Mouse (Mus musculus) forebrain, embryonic 12.5 days (tissue): ENCODE data around the gene Pde6c. TPM values are rescaled to one million over a fixed set of nuclear protein-coding genes. Genes with fewer than 3 reads are reported as not detected.

Source experiments
- ATAC-seq: fragments of 200-750 bp; cut with Nextera tagmentation; 2 replicates; pipeline ENCODE4 v1.8.0; 2017; ENCODE audit warnings: moderate TSS enrichment; ENCODE audit not compliant: low FRiP score
- H3K27ac ChIP-seq: fragments of 300-500 bp; sonication (generic); 2 replicates; pipeline ENCODE4 v1.5.1; 2016; ENCODE audit warnings: mild to moderate bottlenecking
- H3K27me3 ChIP-seq: fragments of 300-500 bp; sonication (generic); 2 replicates; pipeline ENCODE4 v1.6.1; 2016; ENCODE audit warnings: mild to moderate bottlenecking
- H3K36me3 ChIP-seq: fragments of 300-500 bp; sonication (generic); replicated peaks from 2 replicates; pipeline ENCODE4 v1.6.1; 2016; ENCODE audit warnings: mild to moderate bottlenecking
- H3K4me1 ChIP-seq: fragments of 300-500 bp; sonication (generic); 2 replicates; pipeline ENCODE4 v1.6.1; 2016
- H3K4me2 ChIP-seq: fragments of 300-500 bp; sonication (generic); 2 replicates; pipeline ENCODE4 v1.6.1; 2016; ENCODE audit warnings: mild to moderate bottlenecking, moderate library complexity
- H3K4me3 ChIP-seq: fragments of 300-500 bp; sonication (generic); replicated peaks from 2 replicates; pipeline ENCODE4 v1.5.1; 2016; ENCODE audit warnings: mild to moderate bottlenecking
- H3K9ac ChIP-seq: fragments of 300-500 bp; sonication (generic); 2 replicates; pipeline ENCODE4 v1.6.1; 2016; ENCODE audit warnings: mild to moderate bottlenecking
- H3K9me3 ChIP-seq: fragments of 300-500 bp; sonication (generic); 2 replicates; pipeline ENCODE4 v1.6.1; 2016
- WGBS: fragments of 180-500 bp; shearing (Covaris S2); methylation state at CpG from one replicate; pipeline ENCODE4 v1.1.7; 2016; 5-methylcytosine and 5-hydroxymethylcytosine counted together
- polyA plus RNA-seq: library from polyadenylated mRNA; unstranded; fragments of >200 nt; fragmentation: Nextera tagmentation; extraction: Ambion mirVana; gene quantifications from 2 replicates; pipeline ENCODE4 v1.2.1, GENCODE M21; 2016

Pde6c gene
- polyA plus RNA-seq, 1 experiment from 2014 or later, result not detected

- 63% methylated on average over 2 of the region's 2 CpGs for WGBS
- Histone ChIP-seq H3K9me3 (no peaks in the 10 kb centered on the region), H3K36me3 (no peaks in the 10 kb centered on the region), H3K27ac (no peak overlapping the region), H3K4me1 (no peaks in the 10 kb centered on the region), H3K4me3 (no peak overlapping the region), H3K9ac (no peak overlapping the region), H3K27me3 (no peaks in the 10 kb centered on the region), H3K4me2 (no peak overlapping the region)
- ATAC-seq, result no peak
Observed at GRCm38 (mm10) chr19:38164633-38165032, 32.1 kb downstream of the Pde6c start.

DNA sequence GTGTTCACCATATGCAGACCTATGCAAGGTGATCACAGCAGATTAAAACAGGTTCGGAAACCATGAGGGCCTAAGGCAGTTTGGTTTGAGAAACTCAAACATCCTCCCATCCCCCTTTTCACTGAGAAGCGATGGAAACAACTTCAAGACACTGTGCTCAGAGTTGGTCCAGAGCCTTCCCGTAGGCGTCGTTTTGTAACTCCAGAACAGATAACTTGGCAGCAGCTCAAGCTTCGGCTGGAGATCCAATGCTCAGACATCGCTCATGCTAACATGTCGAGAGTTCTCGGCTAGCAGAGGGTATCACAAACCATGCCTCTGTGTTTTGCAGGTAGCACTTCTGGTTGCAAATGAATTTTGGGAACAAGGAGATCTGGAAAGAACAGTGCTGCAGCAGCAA lies 47.1 kb downstream of the Pde6c start:
- no peaks in the 10 kb centered on the region for H3K27me3 ChIP-seq
- no peak overlapping the region for H3K9ac ChIP-seq
- no peak overlapping the region for H3K4me3 ChIP-seq
- no peaks in the 10 kb centered on the region for H3K9me3 ChIP-seq
- H3K4me1 ChIP-seq, result no peaks in the 10 kb centered on the region
- H3K27ac ChIP-seq, result no peak overlapping the region
- no peak for ATAC-seq
- 93% methylated on average over 9 of the region's 9 CpGs for WGBS
- H3K4me2 ChIP-seq, result no peak overlapping the region
- no peaks in the 10 kb centered on the region for H3K36me3 ChIP-seq

DNA sequence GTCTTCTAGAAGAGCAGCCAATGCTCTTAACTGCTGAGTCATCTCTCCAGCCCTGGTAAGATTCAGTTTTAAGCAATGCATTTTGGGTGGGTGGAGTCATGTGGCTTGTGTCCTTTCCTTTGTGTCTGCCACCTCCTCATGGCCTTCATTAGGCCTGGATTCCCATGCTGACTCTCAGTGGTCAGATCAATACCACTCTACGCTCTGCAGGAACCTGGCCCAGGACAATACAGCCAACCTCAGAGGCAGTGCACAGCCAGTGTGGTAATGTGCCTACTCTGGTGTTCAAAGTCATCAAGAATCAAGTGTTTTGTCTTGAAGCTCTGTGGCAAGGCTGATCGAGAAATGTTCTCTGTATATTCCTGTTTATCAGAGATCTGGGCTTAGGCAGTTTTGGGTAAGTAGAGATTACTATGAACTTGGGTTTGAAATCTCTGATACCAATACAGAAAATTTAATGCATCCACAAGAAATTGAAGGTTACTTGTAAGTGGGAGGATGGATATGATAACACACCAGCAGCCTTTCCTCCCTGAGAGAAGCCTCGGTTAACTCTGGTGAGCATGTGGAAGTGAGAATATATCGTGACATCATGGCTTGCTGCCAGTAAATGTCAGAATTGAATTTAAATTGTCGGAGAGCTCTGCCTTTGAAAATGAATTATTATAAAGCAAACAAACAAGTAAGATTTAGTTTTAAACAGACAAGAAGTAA lies 54.2 kb downstream of the Pde6c start:
- 95% methylated on average over 5 of the region's 5 CpGs for WGBS
- H3K4me3 ChIP-seq, result no peak overlapping the region
- H3K9ac ChIP-seq, result no peak overlapping the region
- no peak overlapping the region for H3K27ac ChIP-seq
- no peak overlapping the region for H3K4me2 ChIP-seq
- no peaks in the 10 kb centered on the region for H3K27me3 ChIP-seq
- no peaks in the 10 kb centered on the region for H3K4me1 ChIP-seq
- H3K36me3 ChIP-seq, result peaks cover 6% of the 10 kb centered on the region
- H3K9me3 ChIP-seq, result no peaks in the 10 kb centered on the region
- no peak for ATAC-seq

DNA sequence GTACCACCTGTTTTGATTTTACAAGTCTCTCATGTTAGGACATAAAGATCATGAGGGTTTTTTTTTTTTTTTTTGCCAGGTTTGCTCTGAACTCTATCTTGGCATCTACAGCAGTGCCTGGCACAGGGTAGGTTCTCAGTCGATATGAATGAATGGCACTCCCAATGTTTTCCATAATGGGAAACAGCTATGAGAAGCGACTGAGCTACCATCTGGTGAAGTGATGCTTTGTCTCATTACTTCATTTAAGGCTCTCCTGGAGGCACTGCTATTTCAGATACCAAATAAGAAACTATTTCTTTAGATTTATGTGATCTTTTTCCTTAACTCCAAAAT lies 54.7 kb downstream of the Pde6c start:
- ATAC-seq, result no peak
- no peak overlapping the region for H3K9ac ChIP-seq
- no peaks in the 10 kb centered on the region for H3K4me1 ChIP-seq
- H3K4me2 ChIP-seq, result no peak overlapping the region
- H3K36me3 ChIP-seq, result peaks cover 6% of the 10 kb centered on the region
- no peak overlapping the region for H3K4me3 ChIP-seq
- H3K27ac ChIP-seq, result no peak overlapping the region
- H3K9me3 ChIP-seq, result no peaks in the 10 kb centered on the region
- H3K27me3 ChIP-seq, result no peaks in the 10 kb centered on the region
- WGBS, result 88% methylated on average over 2 of the region's 2 CpGs

DNA sequence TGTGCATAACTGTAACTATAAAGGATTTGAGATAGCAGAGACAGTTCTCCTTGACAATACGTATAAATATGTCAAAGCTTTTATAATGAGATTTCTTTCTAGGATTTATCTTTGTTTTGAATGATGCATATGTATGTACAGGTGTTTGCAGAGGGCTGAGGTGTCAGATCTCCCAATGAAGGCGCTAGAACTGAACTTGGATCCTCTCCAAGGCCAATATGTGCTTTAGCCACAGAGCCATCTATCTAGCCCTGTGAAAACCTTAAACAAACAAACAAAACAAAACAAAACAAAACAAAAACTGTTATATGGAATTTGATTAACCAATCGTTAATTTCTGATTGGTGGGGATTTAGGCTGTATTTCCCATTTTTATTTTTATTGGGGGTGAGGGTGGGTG lies 58.0 kb downstream of the Pde6c start:
- H3K4me3 ChIP-seq, result no peak overlapping the region
- H3K27me3 ChIP-seq, result no peaks in the 10 kb centered on the region
- H3K9me3 ChIP-seq, result no peaks in the 10 kb centered on the region
- 91% methylated on average over 3 of the region's 3 CpGs for WGBS
- H3K27ac ChIP-seq, result no peak overlapping the region
- H3K36me3 ChIP-seq, result peaks cover 11% of the 10 kb centered on the region
- H3K4me1 ChIP-seq, result no peaks in the 10 kb centered on the region
- ATAC-seq, result no peak
- H3K9ac ChIP-seq, result no peak overlapping the region
- H3K4me2 ChIP-seq, result no peak overlapping the region

- Histone ChIP-seq H3K27ac (no peak overlapping the region), H3K27me3 (no peaks in the 10 kb centered on the region), H3K9ac (no peak overlapping the region), H3K36me3 (peaks cover 11% of the 10 kb centered on the region), H3K4me3 (no peak overlapping the region), H3K9me3 (no peaks in the 10 kb centered on the region), H3K4me1 (no peaks in the 10 kb centered on the region), H3K4me2 (no peak overlapping the region)
- ATAC-seq, result no peak
- WGBS, result 85% methylated on average over 5 of the region's 5 CpGs
Observed at GRCm38 (mm10) chr19:38191446-38191845, 58.9 kb downstream of the Pde6c start.

- Histone ChIP-seq H3K36me3 (peaks cover 5% of the 10 kb centered on the region; the same call in 1 of the 2 replicates), H3K9ac (no peak overlapping the region), H3K27me3 (no peaks in the 10 kb centered on the region), H3K4me1 (no peaks in the 10 kb centered on the region), H3K9me3 (no peaks in the 10 kb centered on the region), H3K4me2 (no peak overlapping the region), H3K4me3 (no peak overlapping the region), H3K27ac (no peak overlapping the region)
- no peak for ATAC-seq
- 94% methylated on average over 4 of the region's 4 CpGs for WGBS
Observed at GRCm38 (mm10) chr19:38195245-38195644, 62.7 kb downstream of the Pde6c start.

DNA sequence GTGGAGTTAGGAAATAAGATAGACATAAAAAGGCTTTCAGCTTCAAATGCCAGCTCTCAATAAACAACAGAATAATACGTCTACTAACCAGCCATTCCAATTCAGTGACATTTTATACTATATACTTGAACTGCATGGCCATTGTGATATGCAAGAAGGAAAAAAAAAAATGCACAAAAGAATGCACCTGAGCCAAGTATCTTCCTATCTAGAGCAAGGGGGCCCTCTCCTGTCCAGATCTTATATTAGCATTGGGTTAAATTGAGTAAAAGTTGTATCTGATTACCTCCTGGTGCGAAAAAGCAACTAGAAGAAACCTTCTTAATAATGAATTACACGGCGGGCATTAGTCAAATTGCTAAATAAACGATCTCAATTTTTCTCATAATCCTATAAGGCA lies 66.2 kb downstream of the Pde6c start:
- no peak overlapping the region for H3K4me2 ChIP-seq
- H3K9ac ChIP-seq, result no peak overlapping the region
- no peaks in the 10 kb centered on the region for H3K4me1 ChIP-seq
- H3K27ac ChIP-seq, result no peak overlapping the region
- WGBS, result 93% methylated on average over 5 of the region's 5 CpGs
- H3K9me3 ChIP-seq, result no peaks in the 10 kb centered on the region
- H3K36me3 ChIP-seq, result peaks cover 15% of the 10 kb centered on the region
- H3K4me3 ChIP-seq, result no peak overlapping the region
- no peaks in the 10 kb centered on the region for H3K27me3 ChIP-seq
- no peak for ATAC-seq

DNA sequence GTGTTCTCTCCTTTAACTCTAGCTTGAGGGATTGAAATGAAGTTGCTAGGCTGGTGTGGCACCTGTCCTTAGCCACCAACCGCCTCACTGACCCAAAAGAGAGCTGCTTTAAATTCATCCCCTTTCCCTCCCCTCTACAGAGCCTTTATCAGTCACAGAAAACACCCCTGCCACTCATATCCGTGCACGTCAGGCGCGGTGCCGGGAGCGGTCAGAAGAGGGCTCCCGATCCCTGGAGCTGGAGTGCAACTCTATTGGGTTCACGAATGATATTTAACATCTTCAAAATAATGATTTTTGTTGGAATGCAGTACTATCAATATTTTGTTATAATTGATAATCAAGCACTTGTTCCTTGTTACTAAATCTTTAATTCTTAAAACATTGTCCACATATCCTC lies 74.1 kb downstream of the Pde6c start:
- no peak for ATAC-seq
- WGBS, result 50% methylated on average over 9 of the region's 9 CpGs
- H3K4me1 ChIP-seq, result no peaks in the 10 kb centered on the region
- no peak overlapping the region for H3K4me2 ChIP-seq
- H3K9ac ChIP-seq, result no peak overlapping the region
- no peaks in the 10 kb centered on the region for H3K27me3 ChIP-seq
- H3K27ac ChIP-seq, result no peak overlapping the region
- H3K36me3 ChIP-seq, result peaks cover 23% of the 10 kb centered on the region
- H3K9me3 ChIP-seq, result no peaks in the 10 kb centered on the region
- no peak overlapping the region for H3K4me3 ChIP-seq

- no peak overlapping the region for H3K9ac ChIP-seq
- no peak for ATAC-seq
- 96% methylated on average over 3 of the region's 3 CpGs for WGBS
Observed at GRCm38 (mm10) chr19:38217696-38218095, 85.1 kb downstream of the Pde6c start.

DNA sequence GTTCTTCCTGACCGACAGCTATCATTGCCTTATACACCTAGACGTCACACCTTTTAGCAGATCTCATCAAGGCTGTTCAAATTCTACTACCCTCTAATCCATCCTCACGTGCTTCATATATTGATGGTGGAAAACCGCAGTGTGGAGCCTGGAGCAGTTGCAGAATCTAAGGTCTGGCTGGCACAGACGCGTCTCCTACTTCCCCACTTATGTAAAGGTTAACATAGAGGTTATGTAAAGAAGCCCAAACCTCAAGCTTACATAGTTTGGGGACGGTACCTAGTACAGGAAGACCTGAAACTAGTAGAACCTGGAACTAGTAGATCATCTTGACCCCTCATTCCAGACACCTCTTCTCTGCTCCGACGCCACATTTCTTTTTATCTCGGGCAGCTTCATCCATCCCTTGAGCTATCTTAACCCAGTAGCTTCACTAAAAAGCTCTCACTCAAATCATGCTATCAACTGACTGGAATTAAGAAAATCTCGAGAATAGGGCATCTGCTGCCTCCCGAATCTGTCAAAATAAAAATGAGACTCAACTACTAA lies 90.8 kb downstream of the Pde6c start:
- peak; percentile 52 for ATAC-seq

More at GRCm38 (mm10) chr19:38217696-38218095, 85.1 kb downstream of the Pde6c start:
- Histone ChIP-seq H3K4me2 (no peak overlapping the region), H3K36me3 (peaks cover 17% of the 10 kb centered on the region), H3K4me1 (peaks cover under 1% of the 10 kb centered on the region; the same call in 1 of the 2 replicates), H3K4me3 (no peak overlapping the region), H3K9me3 (no peaks in the 10 kb centered on the region), H3K27me3 (no peaks in the 10 kb centered on the region), H3K27ac (no peak overlapping the region)

GRCm38 (mm10) chr19:38223905-38224684 lies 91.5 kb downstream of the Pde6c start, which contains the start of gene Fra10ac1:
Fra10ac1 (minus strand) TSS chr19:38224156.
- Histone ChIP-seq H3K4me2 (peak within 1 kb of the TSS; percentile 70), H3K4me3 (peak within 1 kb of the TSS; percentile 64), H3K36me3 (no peaks in the 10 kb centered on the region), H3K4me1 (peaks cover 8% of the 10 kb centered on the region), H3K27me3 (no peaks in the 10 kb centered on the region), H3K27ac (peak within 1 kb of the TSS; percentile 95), H3K9ac (peak within 1 kb of the TSS; percentile 71), H3K9me3 (no peaks in the 10 kb centered on the region)
- under 1% methylated on average over 49 of the region's 49 CpGs for WGBS
- ATAC-seq, result peak; percentile 98

More for the DNA sequence above, 90.8 kb downstream of the Pde6c start:
- Histone ChIP-seq H3K36me3 (peaks cover 4% of the 10 kb centered on the region), H3K27me3 (no peaks in the 10 kb centered on the region), H3K4me2 (peak overlapping the region; percentile 70), H3K9ac (peak overlapping the region; percentile 71), H3K27ac (peak overlapping the region; percentile 95), H3K4me3 (peak overlapping the region; percentile 64), H3K4me1 (peaks cover 8% of the 10 kb centered on the region), H3K9me3 (no peaks in the 10 kb centered on the region)
- 12% methylated on average over 12 of the region's 12 CpGs for WGBS
